Mouse (Mus musculus) megakaryocyte, embryonic 14.5 days (primary cell): ENCODE results near the gene Nodal. TPM values are rescaled to one million over a fixed set of nuclear protein-coding genes. Genes with fewer than 3 reads are reported as not detected.

Experiments used
- H3K27me3 ChIP-seq: replicated peaks from 2 replicates; pipeline ENCODE3; 2012; ENCODE audit warnings: inconsistent platforms
- H3K36me3 ChIP-seq: replicated peaks from 2 replicates; pipeline ENCODE3; 2012; ENCODE audit warnings: low read length, inconsistent platforms, mixed read lengths
- H3K4me1 ChIP-seq: 2 replicates; pipeline ENCODE4 v1.6.1; 2012; ENCODE audit warnings: inconsistent platforms
- H3K4me3 ChIP-seq: replicated peaks from 2 replicates; pipeline ENCODE3; 2012; ENCODE audit warnings: moderate library complexity, mild to moderate bottlenecking, inconsistent platforms
- H3K9me3 ChIP-seq: 2 replicates; pipeline ENCODE4 v1.6.1; 2012; ENCODE audit warnings: inconsistent platforms
- FLI1 ChIP-seq: IDR thresholded peaks from 2 replicates; pipeline ENCODE4 v1.6.1; 2012; ENCODE audit warnings: low read length, inconsistent platforms, mixed read lengths
- GATA1 ChIP-seq: IDR thresholded peaks from 3 replicates; pipeline ENCODE4 v1.6.1; 2012; ENCODE audit warnings: mixed read lengths, low read length, inconsistent platforms, borderline replicate concordance
- polyA plus RNA-seq: library from polyadenylated mRNA; stranded (reverse); fragments of >175 nt; gene quantifications from 2 replicates; pipeline ENCODE4 v1.2.3, GENCODE M21; 2012; ENCODE audit warnings: low replicate concordance; ENCODE audit not compliant: insufficient read depth

The Nodal gene
- polyA plus RNA-seq, 1 experiment = not detected

DNA sequence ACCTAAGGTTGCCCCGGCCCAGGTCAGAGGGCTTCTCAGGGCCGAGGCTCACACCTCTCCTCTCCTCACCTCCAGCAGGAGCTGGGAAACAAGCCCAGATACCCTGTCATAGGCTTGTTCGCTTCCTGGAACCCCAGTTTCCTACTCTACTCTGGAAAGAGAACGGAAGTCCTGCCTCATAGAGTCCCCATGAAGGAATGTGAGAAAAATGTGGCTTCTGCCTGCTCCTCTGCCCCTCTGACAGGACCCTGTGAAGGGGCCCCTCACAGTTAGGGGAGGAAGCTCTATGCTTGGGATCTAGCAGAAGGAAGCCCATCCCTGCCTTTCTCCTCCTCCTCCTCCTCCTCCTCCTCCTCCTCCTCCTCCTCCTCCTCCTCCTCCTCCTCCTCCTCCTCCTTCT is 25.2 kb upstream of the Nodal start:
- TF ChIP-seq GATA1 (no peak), FLI1 (no peak)
- no peaks in the 10 kb centered on the region for H3K36me3 ChIP-seq
- peaks cover 7% of the 10 kb centered on the region for H3K9me3 ChIP-seq
- no peak overlapping the region for H3K4me3 ChIP-seq
- H3K27me3 ChIP-seq = peaks cover 53% of the 10 kb centered on the region
- H3K4me1 ChIP-seq = peaks cover 8% of the 10 kb centered on the region; the same call in 1 of the 2 replicates

DNA sequence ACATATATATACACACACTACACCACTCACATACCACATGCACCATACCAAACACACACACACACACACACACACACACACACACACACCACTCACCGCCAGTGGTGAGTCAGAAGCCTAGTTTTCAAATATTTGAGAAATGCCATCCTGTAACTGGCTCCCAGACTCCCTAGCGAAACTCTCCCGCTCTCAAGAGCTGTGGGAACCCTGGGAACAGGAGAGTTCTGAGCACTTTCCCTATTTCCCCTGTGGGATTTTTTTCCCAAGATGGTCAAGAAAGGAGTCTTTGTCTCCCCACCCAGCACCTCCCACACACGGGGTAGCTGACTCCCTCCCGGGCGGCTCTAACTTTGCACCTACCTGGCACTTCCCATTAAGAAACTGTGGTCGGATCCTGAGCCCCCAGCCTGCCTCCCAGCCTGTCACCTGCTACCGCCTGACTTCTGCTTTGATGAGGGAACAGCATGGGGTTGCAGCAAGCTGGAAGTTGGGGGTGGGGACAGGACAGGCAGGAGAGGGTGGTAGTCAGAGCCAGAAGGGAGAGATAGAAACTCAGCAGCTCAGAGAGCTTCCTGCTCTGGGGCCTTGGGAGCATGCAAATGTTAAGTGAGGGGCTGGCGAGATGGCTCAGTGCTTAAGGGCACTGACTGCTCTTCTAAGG is 23.2 kb upstream of the Nodal start:
- H3K4me3 ChIP-seq = no peak overlapping the region
- H3K4me1 ChIP-seq = peaks cover 13% of the 10 kb centered on the region; the same call in 1 of the 2 replicates
- peaks cover 44% of the 10 kb centered on the region for H3K27me3 ChIP-seq
- TF ChIP-seq FLI1 = no peak
- TF ChIP-seq GATA1 = no peak
- H3K9me3 ChIP-seq = peaks cover 7% of the 10 kb centered on the region
- no peaks in the 10 kb centered on the region for H3K36me3 ChIP-seq

DNA sequence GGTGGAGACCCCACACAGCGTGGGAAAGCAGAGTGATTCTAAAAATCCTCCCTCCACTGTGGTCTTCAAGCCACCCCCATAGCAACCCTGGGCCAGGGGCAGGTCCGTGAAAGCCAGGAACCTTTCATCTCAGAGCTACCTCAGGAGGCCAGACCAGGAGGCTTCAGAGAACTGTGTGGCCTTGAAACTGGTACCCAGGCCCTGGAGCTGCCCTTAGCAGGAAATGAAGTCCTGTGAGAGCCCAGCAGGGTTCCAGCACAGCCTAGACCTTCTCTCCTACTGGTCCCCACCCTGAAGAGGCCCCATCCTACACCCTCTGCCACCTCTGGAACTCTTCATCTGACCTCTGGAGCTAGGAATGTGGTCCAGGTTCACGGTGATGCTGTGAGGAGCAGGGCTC is 19.6 kb upstream of the Nodal start:
- H3K9me3 ChIP-seq = peaks cover 31% of the 10 kb centered on the region
- peaks cover 9% of the 10 kb centered on the region; the same call in 1 of the 2 replicates for H3K4me1 ChIP-seq
- no peak for TF ChIP-seq FLI1
- no peak for TF ChIP-seq GATA1
- H3K27me3 ChIP-seq = peaks cover 36% of the 10 kb centered on the region
- no peaks in the 10 kb centered on the region for H3K36me3 ChIP-seq
- no peak overlapping the region for H3K4me3 ChIP-seq

DNA sequence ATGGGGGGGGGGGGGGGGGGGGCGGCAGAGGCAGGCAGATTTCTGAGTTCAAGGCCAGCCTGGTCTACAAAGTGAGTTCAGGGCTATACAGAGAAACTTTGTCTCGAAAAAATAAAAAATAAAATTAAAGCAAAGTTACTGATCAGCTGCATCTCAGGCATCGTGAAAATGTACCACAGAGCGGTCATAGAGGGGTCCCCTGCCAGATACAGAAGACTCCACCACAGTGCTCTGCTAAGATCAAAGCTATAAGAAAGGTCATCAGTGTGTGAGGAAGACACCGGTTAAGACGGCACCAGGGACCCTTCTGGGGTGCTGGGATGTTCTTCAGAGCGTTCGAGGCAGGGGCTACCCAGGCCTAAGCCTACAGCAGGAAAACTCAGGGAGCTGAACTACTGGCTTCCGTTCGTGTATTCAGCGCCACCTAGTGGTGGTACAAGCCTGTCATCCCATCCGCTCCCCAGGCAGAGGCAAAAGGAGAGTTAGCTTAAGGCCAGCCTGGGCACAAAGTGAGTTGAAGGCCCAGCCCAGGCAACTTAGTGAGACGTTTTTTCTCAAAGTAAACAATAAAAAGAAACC is 18.5 kb upstream of the Nodal start:
- peaks cover 24% of the 10 kb centered on the region for H3K9me3 ChIP-seq
- peaks cover 26% of the 10 kb centered on the region for H3K27me3 ChIP-seq
- H3K4me1 ChIP-seq = peaks cover 9% of the 10 kb centered on the region; the same call in 1 of the 2 replicates
- no peak overlapping the region for H3K4me3 ChIP-seq
- no peaks in the 10 kb centered on the region for H3K36me3 ChIP-seq
- TF ChIP-seq GATA1 (no peak), FLI1 (no peak)

DNA sequence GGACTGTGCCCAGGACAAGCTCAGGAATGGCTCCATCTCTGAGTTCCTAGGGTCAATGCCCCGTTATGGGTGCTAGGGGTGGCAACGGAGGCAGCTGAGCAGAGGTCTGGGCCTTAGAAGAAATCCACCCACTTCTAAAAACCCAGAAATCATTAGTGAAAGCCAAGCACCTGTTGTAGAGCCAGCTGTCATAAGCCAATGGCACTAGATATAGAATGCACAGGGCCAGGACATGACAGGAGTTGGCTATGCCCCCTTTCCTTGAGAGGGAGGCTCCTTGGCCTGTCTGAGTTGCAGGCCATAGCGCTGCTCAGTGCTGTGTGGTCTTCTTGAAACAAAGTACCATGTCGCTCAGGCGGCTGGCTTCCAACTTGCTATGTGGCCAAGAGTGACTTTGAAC is 17.4 kb upstream of the Nodal start:
- Histone ChIP-seq H3K27me3 (peaks cover 27% of the 10 kb centered on the region), H3K9me3 (peaks cover 24% of the 10 kb centered on the region), H3K4me1 (peaks cover 5% of the 10 kb centered on the region; the same call in 1 of the 2 replicates), H3K36me3 (no peaks in the 10 kb centered on the region), H3K4me3 (no peak overlapping the region)
- TF ChIP-seq GATA1 (no peak), FLI1 (no peak)

DNA sequence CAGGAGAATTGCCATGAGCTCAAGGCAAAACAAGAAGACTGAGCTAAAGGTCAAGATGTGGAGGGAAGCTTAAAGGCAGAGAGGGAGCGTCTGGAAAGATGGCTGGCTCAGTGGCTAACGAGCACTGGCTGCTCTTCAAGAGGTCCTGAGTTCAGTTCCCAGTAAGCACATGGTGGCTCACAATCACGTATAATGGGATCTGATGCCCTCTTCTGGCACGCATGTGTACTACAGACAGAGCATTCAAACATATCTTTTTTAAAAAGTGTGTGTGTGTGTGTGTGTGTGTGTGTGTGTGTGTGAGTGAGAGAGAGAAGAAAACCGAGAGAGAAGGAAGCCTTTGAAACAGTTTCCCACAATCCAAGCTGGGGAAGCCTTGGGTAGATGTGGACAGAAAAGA is 15.3 kb upstream of the Nodal start:
- Histone ChIP-seq H3K4me3 (no peak overlapping the region), H3K9me3 (peaks cover 24% of the 10 kb centered on the region)

DNA sequence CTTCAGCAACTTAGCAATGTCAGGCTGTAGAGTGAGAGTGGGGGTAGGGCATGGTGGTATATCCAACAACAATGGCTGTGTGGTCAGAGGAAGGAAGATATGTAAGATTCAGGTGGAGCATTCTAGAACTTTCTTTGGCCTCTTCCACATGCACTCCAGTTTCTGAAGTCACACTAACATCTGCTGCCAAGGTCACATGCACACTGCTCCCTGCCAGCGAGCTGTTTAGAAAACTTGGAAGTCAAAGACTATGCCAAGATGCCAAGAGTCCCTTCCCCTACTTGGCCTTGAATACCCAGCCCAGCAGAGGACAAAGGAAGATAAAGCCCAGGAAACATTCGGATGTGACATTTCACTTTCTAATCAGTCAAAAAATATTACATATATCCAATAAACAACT is 14.9 kb upstream of the Nodal start:
- Histone ChIP-seq H3K4me3 (no peak overlapping the region), H3K9me3 (peaks cover 24% of the 10 kb centered on the region), H3K27me3 (peaks cover 42% of the 10 kb centered on the region), H3K4me1 (peaks cover 9% of the 10 kb centered on the region), H3K36me3 (no peaks in the 10 kb centered on the region)
- TF ChIP-seq GATA1 = no peak
- TF ChIP-seq FLI1 = no peak

More for the DNA sequence above, 15.3 kb upstream of the Nodal start:
- Histone ChIP-seq H3K4me1 (peaks cover 9% of the 10 kb centered on the region; the same call in 1 of the 2 replicates), H3K27me3 (peaks cover 40% of the 10 kb centered on the region), H3K36me3 (no peaks in the 10 kb centered on the region)
- TF ChIP-seq GATA1 (no peak), FLI1 (no peak)

DNA sequence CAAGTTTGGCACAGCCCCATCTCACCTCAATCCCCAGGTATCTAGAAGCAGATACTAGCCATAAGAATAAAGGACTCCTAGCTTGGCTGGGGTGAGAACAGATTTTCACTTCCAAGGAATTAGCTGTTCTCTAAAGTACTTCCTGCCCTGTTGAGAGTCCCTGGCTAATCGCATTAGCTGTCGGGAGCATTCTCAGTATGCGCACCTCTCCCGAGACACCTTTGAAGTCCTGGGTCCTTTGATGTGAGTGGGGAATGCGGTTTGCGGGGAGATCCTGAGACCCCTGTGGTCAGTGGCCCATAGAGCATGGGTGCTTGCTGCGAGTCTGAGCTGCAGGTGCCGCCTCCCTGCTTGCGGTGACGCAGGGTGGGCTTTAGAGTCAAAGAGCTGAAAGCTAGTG is 11.8 kb upstream of the Nodal start:
- no peak overlapping the region for H3K4me3 ChIP-seq
- H3K27me3 ChIP-seq = peaks cover 44% of the 10 kb centered on the region
- no peak for TF ChIP-seq FLI1
- H3K36me3 ChIP-seq = no peaks in the 10 kb centered on the region
- peaks cover 4% of the 10 kb centered on the region for H3K4me1 ChIP-seq
- H3K9me3 ChIP-seq = peaks cover 16% of the 10 kb centered on the region

DNA sequence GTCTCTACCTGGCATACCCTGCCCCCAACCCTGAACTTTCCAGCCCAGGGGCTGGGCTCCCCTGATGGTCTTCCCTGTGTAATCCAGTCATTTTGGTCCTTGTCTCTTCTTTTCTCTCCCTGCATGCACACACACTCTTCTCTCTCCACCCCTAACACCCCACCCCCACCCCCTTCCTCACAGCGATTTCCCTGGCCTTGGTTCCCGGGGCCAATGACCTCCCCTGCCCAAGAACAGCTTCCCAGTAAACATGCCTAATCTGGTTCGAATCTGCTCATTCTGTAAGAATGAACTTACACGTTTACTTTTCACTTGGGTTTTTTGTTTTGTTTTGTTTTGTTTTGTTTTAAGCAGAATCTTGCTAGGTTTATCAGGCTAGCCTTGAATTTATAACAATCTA is 8.0 kb upstream of the Nodal start:
- Histone ChIP-seq H3K4me1 (peaks cover 18% of the 10 kb centered on the region), H3K9me3 (peaks cover 2% of the 10 kb centered on the region; the same call in 1 of the 2 replicates), H3K27me3 (peaks cover 43% of the 10 kb centered on the region), H3K4me3 (no peak overlapping the region), H3K36me3 (no peaks in the 10 kb centered on the region)
- TF ChIP-seq FLI1 = no peak
- no peak for TF ChIP-seq GATA1

DNA sequence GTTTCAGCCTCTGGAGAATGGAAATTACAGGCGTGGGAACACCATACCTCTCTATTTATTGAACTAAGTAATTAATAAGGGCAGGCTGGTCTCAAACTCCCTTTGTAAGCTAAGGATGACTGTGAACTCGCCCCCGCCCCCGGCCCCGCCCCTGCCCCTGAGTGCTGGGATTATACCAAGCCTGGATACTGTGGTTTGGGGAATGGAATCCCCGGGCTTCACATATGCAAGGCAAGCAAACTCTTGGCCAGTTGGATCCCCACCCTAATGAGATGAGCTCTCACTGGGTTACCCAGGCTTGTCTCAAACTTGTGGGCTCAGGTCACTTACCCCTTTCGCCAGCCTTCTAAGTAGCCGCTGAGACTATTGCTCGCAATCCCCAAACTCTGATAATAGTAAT is 7.6 kb upstream of the Nodal start:
- H3K27me3 ChIP-seq = peaks cover 45% of the 10 kb centered on the region
- peaks cover 20% of the 10 kb centered on the region for H3K4me1 ChIP-seq
- H3K9me3 ChIP-seq = peaks cover 6% of the 10 kb centered on the region; the same call in 1 of the 2 replicates
- H3K36me3 ChIP-seq = no peaks in the 10 kb centered on the region
- no peak overlapping the region for H3K4me3 ChIP-seq
- no peak for TF ChIP-seq GATA1
- TF ChIP-seq FLI1 = no peak
